Mouse (Mus musculus) liver, embryonic 15.5 days (tissue): ENCODE measurements around the gene Dusp7. TPM values are rescaled to one million over a fixed set of nuclear protein-coding genes. Genes with fewer than 3 reads are reported as not detected.

ENCODE experiments used
- ATAC-seq: fragments of 200-750 bp; cut with Nextera tagmentation; 2 replicates; pipeline ENCODE4 v1.8.0; 2017; ENCODE audit warnings: moderate number of reproducible peaks, mild to moderate bottlenecking, moderate library complexity; ENCODE audit not compliant: insufficient read depth
- H3K27ac ChIP-seq: fragments of 300-500 bp; sonication (generic); replicated peaks from 2 replicates; pipeline ENCODE4 v1.5.1; 2015; ENCODE audit warnings: mild to moderate bottlenecking, inconsistent platforms
- H3K27me3 ChIP-seq: fragments of 300-500 bp; sonication (generic); 2 replicates; pipeline ENCODE4 v1.6.1; 2015; ENCODE audit warnings: mild to moderate bottlenecking, inconsistent platforms
- H3K36me3 ChIP-seq: fragments of 300-500 bp; sonication (generic); replicated peaks from 2 replicates; pipeline ENCODE4 v1.6.1; 2015; ENCODE audit warnings: moderate library complexity, mild to moderate bottlenecking, inconsistent platforms
- H3K4me1 ChIP-seq: fragments of 300-500 bp; sonication (generic); replicated peaks from 2 replicates; pipeline ENCODE4 v1.6.1; 2015; ENCODE audit warnings: inconsistent platforms
- H3K4me2 ChIP-seq: fragments of 300-500 bp; sonication (generic); 2 replicates; pipeline ENCODE4 v1.6.1; 2015; ENCODE audit warnings: moderate library complexity, mild to moderate bottlenecking, inconsistent platforms
- H3K4me3 ChIP-seq: fragments of 300-500 bp; sonication (generic); replicated peaks from 2 replicates; pipeline ENCODE4 v1.5.1; 2015; ENCODE audit warnings: mild to moderate bottlenecking, inconsistent platforms
- H3K9ac ChIP-seq: fragments of 300-500 bp; sonication (generic); 2 replicates; pipeline ENCODE4 v1.6.1; 2015; ENCODE audit warnings: moderate library complexity, mild to moderate bottlenecking, inconsistent platforms
- H3K9me3 ChIP-seq: fragments of 300-500 bp; sonication (generic); replicated peaks from 2 replicates; pipeline ENCODE4 v1.6.1; 2016; ENCODE audit warnings: inconsistent platforms
- WGBS: fragments of 180-500 bp; shearing (Covaris S2); methylation state at CpG from one replicate; pipeline ENCODE4 v1.1.7; 2015; ENCODE audit warnings: mixed read lengths; ENCODE audit not compliant: insufficient replicate concordance; 5-methylcytosine and 5-hydroxymethylcytosine counted together
- polyA plus RNA-seq: library from polyadenylated mRNA; unstranded; fragments of >200 nt; fragmentation: Nextera tagmentation; extraction: Ambion mirVana; gene quantifications from 2 replicates; pipeline ENCODE4 v1.2.1, GENCODE M21; 2015

Dusp7 gene
- polyA plus RNA-seq, 1 experiment from 2014 or later: 3.4 TPM

DNA sequence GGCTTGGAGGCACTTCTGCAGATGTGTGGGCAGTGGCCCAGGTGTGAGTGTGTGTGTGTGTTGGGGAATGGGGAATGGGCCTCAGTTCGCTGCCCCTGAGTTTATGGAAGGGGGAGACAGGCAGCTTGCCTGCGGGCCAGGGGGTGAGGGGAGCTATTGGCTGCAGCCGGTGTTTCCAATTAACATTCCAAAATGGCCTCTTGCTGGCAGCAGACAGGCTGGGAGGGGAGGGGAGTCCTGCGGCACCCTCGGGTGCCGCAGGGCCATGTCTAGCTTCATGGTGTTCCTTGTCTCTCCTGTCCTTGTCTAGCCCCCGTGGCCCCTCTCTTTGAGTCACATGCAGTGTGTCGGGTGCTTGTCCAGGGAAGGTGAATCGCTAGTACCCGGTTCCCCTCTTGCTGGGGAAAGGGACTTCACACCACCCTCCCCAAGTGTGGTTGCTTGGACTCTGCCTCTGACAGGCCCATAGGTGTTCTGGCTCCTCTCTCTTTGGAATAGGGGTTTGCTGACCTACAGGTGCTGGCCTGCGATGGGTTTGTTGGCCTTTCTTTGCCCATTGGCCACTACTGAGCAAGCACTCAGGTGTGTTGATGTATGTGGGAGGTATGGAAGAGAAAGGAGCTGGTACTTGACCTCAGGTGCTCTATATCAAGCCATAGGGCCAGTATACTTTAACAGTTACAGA is 1.5 kb downstream of the Dusp7 start:
- Histone ChIP-seq H3K36me3 (peaks cover 18% of the 10 kb centered on the region; the same call in 1 of the 2 replicates), H3K9me3 (no peaks in the 10 kb centered on the region), H3K4me1 (peaks cover 65% of the 10 kb centered on the region), H3K4me3 (peak overlapping the region; percentile 76), H3K4me2 (peak overlapping the region; percentile 100), H3K27me3 (peaks cover 37% of the 10 kb centered on the region), H3K27ac (no peak overlapping the region), H3K9ac (peak overlapping the region; percentile 73)
- 11% methylated on average over 11 of the region's 11 CpGs for WGBS
- ATAC-seq: no peak

DNA sequence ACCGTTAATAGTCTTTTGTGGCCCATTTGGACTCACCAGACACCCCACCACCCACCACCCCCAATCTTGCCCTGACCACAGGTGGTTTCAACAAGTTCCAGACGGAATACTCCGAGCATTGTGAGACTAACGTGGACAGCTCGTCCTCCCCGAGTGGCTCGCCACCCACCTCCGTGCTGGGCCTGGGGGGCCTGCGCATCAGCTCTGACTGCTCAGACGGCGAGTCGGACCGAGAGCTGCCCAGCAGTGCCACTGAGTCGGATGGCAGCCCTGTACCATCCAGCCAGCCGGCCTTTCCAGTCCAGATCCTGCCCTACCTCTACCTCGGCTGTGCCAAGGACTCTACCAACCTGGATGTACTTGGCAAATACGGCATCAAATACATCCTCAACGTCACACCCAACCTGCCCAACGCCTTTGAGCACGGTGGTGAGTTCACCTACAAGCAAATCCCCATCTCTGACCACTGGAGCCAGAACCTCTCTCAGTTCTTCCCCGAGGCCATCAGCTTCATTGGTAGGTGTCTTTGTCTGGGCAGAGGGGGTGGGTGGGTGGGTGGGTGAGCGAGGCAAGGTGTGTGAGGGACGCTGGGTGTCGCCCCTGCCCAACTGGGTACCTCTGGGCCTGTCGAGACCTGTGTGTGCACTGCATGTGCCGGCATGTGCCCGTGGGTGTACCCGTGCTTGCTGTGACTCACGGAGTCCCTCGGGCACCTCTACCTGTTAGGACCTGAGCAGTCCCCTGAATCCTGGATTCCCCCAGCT is 2.4 kb downstream of the Dusp7 start:
- no peaks in the 10 kb centered on the region for H3K9me3 ChIP-seq
- H3K27ac ChIP-seq: 0 out of 2 replicates have a peak overlapping the region, but pooled peaks have one; percentile 31
- no peak for ATAC-seq
- H3K36me3 ChIP-seq: peaks cover 20% of the 10 kb centered on the region; the same call in 1 of the 2 replicates
- 81% methylated on average over 30 of the region's 30 CpGs for WGBS
- H3K4me1 ChIP-seq: peaks cover 65% of the 10 kb centered on the region
- H3K4me3 ChIP-seq: peak overlapping the region; percentile 76; the same call in 1 of the 2 replicates
- H3K27me3 ChIP-seq: peaks cover 33% of the 10 kb centered on the region
- H3K4me2 ChIP-seq: peak overlapping the region; percentile 100
- no peak overlapping the region for H3K9ac ChIP-seq

DNA sequence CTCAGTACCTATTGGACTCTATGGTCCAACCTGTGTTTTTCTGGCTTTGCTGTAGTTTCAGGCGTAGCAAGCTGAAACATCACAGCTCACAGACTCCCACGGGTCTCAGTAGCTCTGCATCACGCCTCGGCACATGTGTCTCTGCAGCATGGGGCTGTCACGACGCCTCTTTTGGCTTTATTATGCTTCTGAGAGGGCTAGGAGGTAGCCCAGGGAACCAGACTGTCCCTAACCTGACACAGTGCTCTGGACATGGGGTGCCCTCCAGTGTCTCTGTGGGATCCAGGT is 2.9 kb downstream of the Dusp7 start:
- peak overlapping the region; percentile 31; the same call in 1 of the 2 replicates for H3K27ac ChIP-seq
- no peak for ATAC-seq
- H3K36me3 ChIP-seq: peaks cover 21% of the 10 kb centered on the region; the same call in 1 of the 2 replicates
- no peak overlapping the region for H3K9ac ChIP-seq
- 51% methylated on average over 6 of the region's 6 CpGs for WGBS
- peak overlapping the region; percentile 100 for H3K4me2 ChIP-seq
- no peaks in the 10 kb centered on the region for H3K9me3 ChIP-seq
- peaks cover 64% of the 10 kb centered on the region for H3K4me1 ChIP-seq
- H3K27me3 ChIP-seq: peaks cover 28% of the 10 kb centered on the region
- no peak overlapping the region for H3K4me3 ChIP-seq

DNA sequence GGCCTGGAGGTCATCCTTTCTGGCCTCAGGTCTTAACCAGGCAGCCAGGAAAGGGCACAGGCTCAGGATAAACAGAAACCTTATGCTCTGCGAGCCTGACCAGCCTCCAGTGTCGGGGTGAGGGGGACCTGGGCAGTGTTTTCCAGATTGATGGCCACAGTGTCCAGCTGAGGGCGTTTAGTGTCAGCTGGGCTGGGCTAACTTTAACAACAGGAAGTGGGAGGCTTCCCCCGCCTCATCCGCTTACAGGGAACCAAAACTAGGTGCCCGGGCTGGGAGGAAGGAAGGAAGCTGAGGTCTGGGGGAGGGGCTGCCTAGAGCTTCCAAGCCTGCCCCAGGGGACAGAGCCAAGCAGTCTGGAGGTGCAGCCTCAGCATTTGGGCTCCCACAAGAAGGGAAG is 3.3 kb downstream of the Dusp7 start:
- Histone ChIP-seq H3K27me3 (peaks cover 23% of the 10 kb centered on the region), H3K27ac (peak overlapping the region; percentile 31; the same call in 1 of the 2 replicates), H3K4me2 (peak overlapping the region; percentile 100), H3K36me3 (peaks cover 21% of the 10 kb centered on the region; the same call in 1 of the 2 replicates), H3K9ac (no peak overlapping the region), H3K9me3 (no peaks in the 10 kb centered on the region), H3K4me1 (peaks cover 59% of the 10 kb centered on the region), H3K4me3 (0 out of 2 replicates have a peak overlapping the region, but pooled peaks have one; percentile 15)
- ATAC-seq: no peak
- 29% methylated on average over 6 of the region's 6 CpGs for WGBS

DNA sequence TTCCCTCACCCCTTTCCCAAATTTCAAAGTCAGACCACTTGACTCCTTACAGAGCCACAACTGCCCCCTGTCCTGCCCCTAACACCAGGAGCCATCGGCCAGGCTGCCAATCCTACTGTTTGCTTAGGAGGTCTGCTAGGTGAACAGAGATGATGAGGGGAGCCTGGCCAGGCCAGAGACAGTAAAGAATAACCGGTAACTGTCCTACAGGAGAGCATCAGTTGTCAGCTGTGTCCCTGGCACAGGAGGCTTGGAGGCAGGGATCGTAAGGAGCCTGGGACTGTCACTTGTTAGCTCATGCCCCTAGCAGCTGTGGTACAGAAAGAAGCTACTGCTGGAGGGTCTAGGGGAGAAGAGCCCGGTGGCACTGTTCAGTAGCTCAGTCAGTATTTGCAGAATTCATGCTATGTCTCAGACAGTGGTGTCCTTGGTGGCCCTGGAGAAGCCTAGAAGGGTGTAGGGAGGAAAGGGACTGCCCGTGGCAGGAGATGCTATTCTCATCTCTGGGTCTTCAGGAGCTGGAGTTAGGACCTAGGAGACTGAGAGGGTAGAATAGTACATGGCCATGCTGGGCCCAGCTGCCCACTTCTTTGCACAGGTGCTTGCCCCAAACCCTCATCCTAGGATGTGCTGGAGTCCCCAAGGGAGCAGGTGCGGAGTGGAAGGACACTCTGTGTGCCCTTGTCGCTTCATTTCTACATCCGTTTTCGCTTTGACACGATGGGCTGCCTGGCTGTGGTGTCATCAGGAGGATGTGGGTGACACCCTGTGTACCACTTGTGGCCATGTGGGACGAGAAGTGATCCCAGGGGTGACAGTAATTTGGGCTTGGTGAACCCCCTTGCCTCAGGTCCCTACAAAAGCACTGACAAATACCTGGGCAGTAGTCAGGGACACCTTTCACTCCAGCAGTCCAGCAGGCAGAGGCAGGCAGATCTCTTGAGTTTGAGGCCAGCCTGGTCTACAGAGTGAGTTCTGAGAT is 4.3 kb downstream of the Dusp7 start:
- no peak for ATAC-seq
- Histone ChIP-seq H3K4me2 (peak overlapping the region; percentile 100), H3K27me3 (peaks cover 19% of the 10 kb centered on the region), H3K27ac (0 out of 2 replicates have a peak overlapping the region, but pooled peaks have one; percentile 29), H3K36me3 (peaks cover 27% of the 10 kb centered on the region; the same call in 1 of the 2 replicates), H3K4me3 (no peak overlapping the region), H3K9ac (no peak overlapping the region), H3K4me1 (peaks cover 51% of the 10 kb centered on the region), H3K9me3 (no peaks in the 10 kb centered on the region)
- WGBS: 77% methylated on average over 11 of the region's 11 CpGs

DNA sequence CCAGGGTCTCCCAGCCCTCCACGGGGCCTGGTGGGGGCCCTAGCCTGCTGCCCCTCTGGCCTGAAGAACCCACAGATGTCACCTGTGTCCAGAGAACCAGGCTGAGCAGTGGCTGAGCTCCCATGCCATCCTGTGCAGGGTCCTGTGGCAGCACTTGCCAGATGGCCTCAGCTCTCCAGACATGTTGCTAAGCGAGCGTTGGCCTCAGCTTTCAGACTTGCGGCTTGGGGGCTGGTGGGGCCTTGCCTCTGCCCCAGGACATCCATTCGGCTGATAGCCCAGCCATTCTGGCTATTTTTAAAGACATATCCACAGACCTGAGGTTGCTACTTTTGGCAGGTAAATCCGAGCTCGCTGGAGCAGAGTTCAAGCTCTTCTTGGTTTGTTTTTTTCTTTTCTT is 5.5 kb downstream of the Dusp7 start:
- peaks cover 27% of the 10 kb centered on the region; the same call in 1 of the 2 replicates for H3K36me3 ChIP-seq
- H3K9ac ChIP-seq: no peak overlapping the region

DNA sequence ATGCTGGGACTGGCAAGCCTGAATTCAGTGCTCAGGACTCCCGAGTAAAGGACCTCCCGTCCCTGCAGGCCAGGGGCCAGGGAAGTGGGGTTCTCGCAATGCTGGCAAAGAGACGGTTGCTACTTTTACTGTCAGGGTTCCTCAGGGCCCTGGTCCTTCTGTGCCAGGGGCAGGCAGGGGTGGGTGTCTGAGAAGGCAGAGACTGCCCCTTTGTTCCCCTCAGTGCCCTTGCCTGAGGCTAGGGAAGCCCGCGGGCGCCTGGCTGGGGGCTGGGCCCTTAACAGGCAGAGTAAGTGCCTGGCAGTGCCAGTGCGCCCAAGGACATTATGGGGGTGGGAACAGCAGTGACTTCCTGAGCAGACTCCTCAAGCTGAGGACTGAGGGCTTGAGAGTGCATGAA is 8.8 kb downstream of the Dusp7 start:
- Histone ChIP-seq H3K4me3 (no peak overlapping the region), H3K9ac (no peak overlapping the region), H3K27me3 (no peaks in the 10 kb centered on the region), H3K36me3 (peaks cover 27% of the 10 kb centered on the region; the same call in 1 of the 2 replicates), H3K4me1 (peaks cover 21% of the 10 kb centered on the region), H3K4me2 (no peak overlapping the region), H3K27ac (no peak overlapping the region), H3K9me3 (no peaks in the 10 kb centered on the region)
- WGBS: 83% methylated on average over 8 of the region's 8 CpGs
- ATAC-seq: no peak

More for the DNA sequence above, 5.5 kb downstream of the Dusp7 start:
- H3K27me3 ChIP-seq: peaks cover 16% of the 10 kb centered on the region
- H3K9me3 ChIP-seq: no peaks in the 10 kb centered on the region
- H3K4me1 ChIP-seq: peaks cover 40% of the 10 kb centered on the region
- 74% methylated on average over 7 of the region's 7 CpGs for WGBS
- ATAC-seq: no peak
- H3K4me2 ChIP-seq: no peak overlapping the region
- no peak overlapping the region for H3K4me3 ChIP-seq
- no peak overlapping the region for H3K27ac ChIP-seq

- Histone ChIP-seq H3K4me2 (no peak overlapping the region), H3K27me3 (no peaks in the 10 kb centered on the region), H3K4me3 (no peak overlapping the region), H3K9me3 (no peaks in the 10 kb centered on the region), H3K27ac (no peak overlapping the region), H3K36me3 (peaks cover 21% of the 10 kb centered on the region; the same call in 1 of the 2 replicates), H3K9ac (no peak overlapping the region), H3K4me1 (peaks cover 13% of the 10 kb centered on the region)
- ATAC-seq: no peak
- WGBS: 68% methylated on average over 3 of the region's 3 CpGs
Observed at GRCm38 (mm10) chr9:106378045-106378444, 9.6 kb downstream of the Dusp7 start.

DNA sequence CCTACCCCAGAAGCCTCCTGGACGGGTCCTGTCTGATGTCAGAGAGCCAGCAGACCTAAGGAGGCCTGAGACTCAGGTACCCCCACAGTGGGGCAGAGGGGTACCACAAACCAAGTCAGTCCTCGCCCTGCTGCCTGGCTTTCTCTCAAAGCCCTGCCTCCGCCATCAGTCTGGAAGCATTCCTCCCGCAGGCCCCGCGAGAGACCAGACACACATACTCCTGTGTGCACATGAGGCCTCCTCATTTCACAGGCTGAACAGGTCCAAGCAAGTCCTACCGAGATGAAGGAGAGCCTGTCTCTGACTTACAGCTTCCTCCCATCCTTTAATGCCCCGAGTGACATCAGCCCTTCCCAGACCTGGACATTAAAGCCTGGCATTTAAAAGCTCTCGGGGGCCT is 10.3 kb downstream of the Dusp7 start:
- no peak overlapping the region for H3K4me3 ChIP-seq
- ATAC-seq: no peak
- 64% methylated on average over 9 of the region's 9 CpGs for WGBS
- H3K9ac ChIP-seq: no peak overlapping the region
- no peaks in the 10 kb centered on the region for H3K27me3 ChIP-seq
- H3K9me3 ChIP-seq: no peaks in the 10 kb centered on the region
- H3K27ac ChIP-seq: no peak overlapping the region
- peaks cover 16% of the 10 kb centered on the region; the same call in 1 of the 2 replicates for H3K36me3 ChIP-seq
- H3K4me1 ChIP-seq: peaks cover 13% of the 10 kb centered on the region
- no peak overlapping the region for H3K4me2 ChIP-seq

GRCm38 (mm10) chr9:106386181-106386864 is 17.9 kb downstream of the Dusp7 start:
- peaks cover 12% of the 10 kb centered on the region for H3K4me1 ChIP-seq
- no peak overlapping the region for H3K4me2 ChIP-seq
- WGBS: 61% methylated on average over 12 of the region's 12 CpGs
- no peaks in the 10 kb centered on the region for H3K9me3 ChIP-seq
- no peak for ATAC-seq
- 0 out of 2 replicates have a peak, but pooled peaks cover 9% of the 10 kb centered on the region for H3K27me3 ChIP-seq
- H3K36me3 ChIP-seq: no peaks in the 10 kb centered on the region
- no peak overlapping the region for H3K9ac ChIP-seq
- H3K27ac ChIP-seq: no peak overlapping the region
- H3K4me3 ChIP-seq: no peak overlapping the region
